Mouse (Mus musculus) megakaryocyte-erythroid progenitor cell, adult 5 weeks (primary cell): Measurements from ENCODE around the gene Xpnpep3. TPM values are rescaled to one million over a fixed set of nuclear protein-coding genes. Genes with fewer than 3 reads are reported as not detected.

Experiments used
- polyA plus RNA-seq: library from polyadenylated mRNA; stranded (reverse); fragments of >175 nt; gene quantifications from 2 replicates; pipeline ENCODE4 v1.2.3, GENCODE M21; 2012

The Xpnpep3 gene
- 0.37 and 0.47 TPM in 2 replicates for polyA plus RNA-seq

DNA sequence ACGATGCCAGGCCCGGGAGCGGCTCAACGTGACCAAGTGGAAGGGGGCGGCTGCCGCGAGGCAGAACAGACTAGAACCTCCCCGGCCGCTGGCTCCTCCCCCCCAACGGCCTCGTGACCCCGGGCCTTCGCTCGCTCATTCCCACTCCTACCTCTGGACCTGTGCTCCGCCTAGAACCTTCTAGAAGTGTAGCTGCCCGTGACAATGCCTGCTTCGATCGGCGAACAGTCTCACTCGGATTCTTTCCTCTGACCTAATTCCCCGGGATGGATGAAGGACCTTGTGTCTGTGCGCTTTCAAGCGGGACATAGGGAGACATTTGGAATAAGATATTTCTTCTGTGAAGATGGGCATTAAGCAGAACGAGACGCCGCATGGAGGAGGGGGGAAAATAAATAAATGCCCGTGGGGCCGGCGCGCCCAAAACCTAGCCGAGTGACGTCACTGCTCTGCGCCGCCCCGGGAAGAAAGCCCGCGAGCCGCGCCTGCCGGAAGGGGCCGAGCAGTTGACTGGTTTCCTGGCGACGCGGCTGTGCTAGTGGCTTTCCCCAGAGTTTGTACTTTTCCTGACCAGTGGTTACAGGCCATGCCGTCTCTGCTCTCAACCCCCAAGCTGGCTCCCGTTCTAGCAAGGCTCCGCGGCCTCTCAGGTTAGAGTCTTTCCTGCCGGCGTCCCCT, at the start of gene Xpnpep3, which contains the start of gene St13:
Xpnpep3 (plus strand) TSS at position 501 of the 678 bp plus-strand sequence.
St13 (minus strand) TSS at position 440 of the 678 bp plus-strand sequence.

DNA sequence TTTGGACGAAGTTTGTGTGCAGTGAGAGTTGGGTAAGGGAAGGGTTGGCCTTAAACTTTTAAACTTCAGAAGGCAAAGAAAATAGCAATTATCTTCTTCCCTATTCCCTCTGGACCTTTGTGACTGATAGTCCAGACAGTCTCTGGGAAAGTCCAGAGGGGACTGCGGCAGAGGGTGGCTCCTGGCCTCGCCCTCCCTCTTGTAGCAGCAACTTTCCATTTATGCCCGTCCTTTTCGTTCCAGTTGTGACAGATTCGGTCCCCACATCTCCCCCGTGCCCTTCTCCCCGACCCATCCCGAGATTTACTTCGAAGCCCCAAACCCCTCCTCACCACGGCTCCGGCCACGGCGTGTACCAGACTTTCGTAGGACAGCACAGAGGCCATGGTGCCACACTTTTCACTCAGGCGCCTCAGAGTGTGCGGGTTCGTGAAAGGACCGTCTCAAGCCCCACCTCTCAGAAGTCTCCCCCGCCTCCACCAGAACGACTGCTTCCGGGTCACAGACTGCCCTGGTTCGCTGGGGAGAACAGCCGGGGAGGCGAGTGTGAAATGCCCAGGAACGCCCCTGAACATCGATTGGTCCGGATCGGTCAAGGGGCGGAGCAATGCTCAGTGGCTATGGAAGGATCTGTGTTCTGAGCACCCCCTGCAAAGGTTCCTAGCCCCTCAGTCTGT, 39.5 kb upstream of the Xpnpep3 start, which contains the start of gene Slc25a17:
Slc25a17 (minus strand) TSS at position 468 of the 677 bp plus-strand sequence.

DNA sequence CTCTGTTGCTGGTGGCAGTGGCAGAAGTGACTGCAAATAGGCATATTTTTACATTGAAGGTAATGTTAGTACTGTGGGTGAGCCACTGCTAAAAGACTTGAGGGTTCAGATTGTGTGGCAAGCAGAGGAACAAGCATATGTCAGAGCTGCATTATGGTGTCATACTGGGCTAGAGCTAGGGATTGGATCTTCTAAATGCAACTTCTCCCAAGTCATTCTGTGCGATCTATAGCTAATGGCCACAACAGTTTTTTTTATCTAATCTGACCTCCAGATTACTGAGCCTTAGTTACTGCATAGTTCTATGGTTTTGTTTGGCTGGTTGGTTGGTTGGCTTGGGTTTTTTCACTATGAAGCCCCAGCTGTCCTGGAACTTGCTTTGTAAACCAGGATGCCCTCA, 8.3 kb downstream of the Xpnpep3 start, which contains the start of gene Dnajb7:
Dnajb7 (minus strand) TSS at position 101 of the 400 bp plus-strand sequence.

DNA sequence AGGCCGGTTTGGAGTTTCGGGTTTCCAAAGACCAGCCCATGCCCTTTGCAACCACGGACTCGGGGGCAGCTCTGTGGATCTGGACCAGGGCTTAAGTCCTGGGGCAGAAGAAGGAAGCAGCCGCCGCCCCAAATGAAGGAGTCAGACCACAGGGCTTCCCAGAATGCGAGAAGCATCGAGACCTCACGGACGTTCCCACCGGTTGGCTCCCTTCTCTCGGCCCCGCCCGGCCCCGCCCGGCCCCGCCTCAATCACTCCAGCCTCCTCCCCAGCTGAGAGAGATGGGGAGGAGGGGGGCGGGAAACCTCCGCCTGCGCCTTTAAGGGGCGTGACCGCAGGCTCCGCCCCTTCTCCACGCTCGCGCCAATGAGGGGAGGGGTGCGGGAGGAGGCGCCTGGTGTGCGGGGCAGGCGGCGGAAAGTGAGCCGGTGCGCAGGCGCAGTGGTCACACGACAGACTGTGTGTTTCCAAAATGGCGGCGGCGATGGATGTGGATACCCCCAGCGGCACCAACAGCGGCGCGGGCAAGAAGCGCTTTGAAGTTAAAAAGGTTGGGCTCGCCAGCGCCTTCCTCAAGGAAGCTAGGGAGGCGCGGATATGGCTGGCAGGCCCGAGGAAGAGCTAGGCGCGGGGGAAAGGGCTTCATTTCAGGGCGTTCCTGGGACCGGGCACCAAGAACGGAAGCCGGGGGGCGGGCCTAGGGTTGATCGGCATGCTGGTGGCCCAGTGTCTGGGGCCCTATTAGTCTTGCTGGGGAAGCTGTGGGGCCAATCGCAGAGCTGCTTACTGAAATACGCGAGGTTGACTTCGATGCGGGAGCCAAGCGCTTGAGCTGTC, 66.2 kb downstream of the Xpnpep3 start, which contains the start of gene Rbx1:
Rbx1 (plus strand) TSS at position 396 of the 837 bp plus-strand sequence.

Other genes starting within 250 kb of the Xpnpep3 start
- 73.7 and 78.7 TPM in 2 replicates for gene Mrtfa, start 209.4 kb upstream of the Xpnpep3 start, polyA plus RNA-seq
- gene Mchr1, start 164.6 kb upstream of the Xpnpep3 start, polyA plus RNA-seq: 0.03 and 0.11 TPM in 2 replicates
- gene Slc25a17, start 39.3 kb upstream of the Xpnpep3 start, polyA plus RNA-seq: 2.8 and 3.1 TPM in 2 replicates
- gene St13, start 61 bp upstream of the Xpnpep3 start, polyA plus RNA-seq: 262 and 346 TPM in 2 replicates
- 0.11 TPM in 1 of 2 replicates, not detected in the other for gene Dnajb7, start 8.2 kb downstream of the Xpnpep3 start, polyA plus RNA-seq
- 44.2 and 48.9 TPM in 2 replicates for gene Rbx1, start 66.2 kb downstream of the Xpnpep3 start, polyA plus RNA-seq
- gene Ep300, start 185.2 kb downstream of the Xpnpep3 start, polyA plus RNA-seq: 20.2 and 26.6 TPM in 2 replicates